Mouse (Mus musculus) splenic B cell, adult 2 months (primary cell): Measurements from ENCODE around the gene Snx8.

ENCODE experiments used
- DNase-seq: peaks from one replicate; pipeline ENCODE4 v3.0.0-alpha.2; 2011; ENCODE audit warnings: low read depth, low spot score
- H3K27me3 ChIP-seq: 2 replicates; pipeline ENCODE4 v1.6.1; 2012; ENCODE audit warnings: mild to moderate bottlenecking, low read length, moderate library complexity, mixed read lengths; ENCODE audit not compliant: control insufficient read depth, poor library complexity, insufficient read depth, severe bottlenecking
- H3K36me3 ChIP-seq: 2 replicates; pipeline ENCODE4 v1.6.1; 2012; ENCODE audit warnings: mild to moderate bottlenecking, low read length, moderate library complexity, mixed read lengths; ENCODE audit not compliant: control insufficient read depth, poor library complexity, insufficient read depth, severe bottlenecking

Snx8 gene

DNA sequence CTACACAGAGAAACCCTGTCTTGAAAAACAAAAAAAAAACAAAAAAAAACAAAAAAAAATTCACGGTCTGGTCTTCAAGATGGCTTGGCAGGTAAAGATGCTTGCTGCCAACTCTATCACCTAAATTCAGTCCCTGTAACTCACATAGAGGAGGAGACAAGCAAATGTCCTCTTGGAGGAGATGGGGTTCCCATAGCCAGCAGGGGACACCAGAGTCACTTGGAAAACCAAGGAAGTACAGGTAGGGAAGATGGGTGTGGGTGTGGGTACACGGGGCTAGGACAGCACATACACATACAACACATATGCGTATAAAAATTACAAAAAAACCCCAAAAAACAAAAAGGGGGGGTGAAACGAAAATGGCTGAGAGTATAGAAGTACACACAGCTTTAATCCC lies 46.2 kb downstream of the Snx8 start:
- DNase-seq = no peak
- H3K36me3 ChIP-seq = peaks cover 20% of the 10 kb centered on the region
- H3K27me3 ChIP-seq = no peaks in the 10 kb centered on the region

DNA sequence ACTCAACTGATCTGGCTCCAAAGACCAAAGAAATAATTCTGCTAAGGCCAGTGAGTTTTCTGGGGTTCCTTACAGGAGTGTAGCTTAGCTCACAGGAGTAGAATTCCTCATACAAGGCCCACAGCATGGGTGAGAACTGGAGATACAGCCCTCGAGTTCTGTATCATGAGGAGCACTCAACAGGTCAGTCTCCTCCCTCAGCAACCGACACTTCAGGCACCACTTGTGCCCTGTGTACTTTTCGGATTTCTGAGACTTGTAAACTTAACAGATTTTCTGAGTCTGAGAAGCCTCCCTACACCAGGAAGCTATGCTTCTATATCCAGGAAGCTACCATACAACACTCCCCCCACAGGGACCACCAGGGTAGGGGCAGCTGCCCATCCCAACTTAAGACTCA lies 49.2 kb downstream of the Snx8 start:
- H3K27me3 ChIP-seq = no peaks in the 10 kb centered on the region
- H3K36me3 ChIP-seq = peaks cover 8% of the 10 kb centered on the region
- no peak for DNase-seq

DNA sequence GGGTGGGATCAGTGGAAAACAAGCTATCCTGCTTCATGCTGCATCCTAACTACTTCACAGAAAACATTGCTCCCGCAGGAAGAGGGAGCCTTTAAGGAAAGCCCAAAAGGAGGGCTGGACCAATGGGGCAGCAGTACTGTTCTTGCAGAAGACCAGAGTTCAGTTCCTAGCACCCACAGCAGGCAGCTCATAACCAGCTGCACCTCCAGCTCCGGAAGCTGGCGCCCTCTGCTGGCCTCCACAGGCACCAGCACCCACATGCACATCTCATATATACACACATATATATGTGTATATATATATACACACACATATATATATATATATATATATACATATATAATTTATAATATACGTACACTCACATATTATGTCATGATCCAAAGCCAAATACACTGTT lies 50.3 kb downstream of the Snx8 start:
- peak; percentile 37 for DNase-seq
- Histone ChIP-seq H3K27me3 (no peaks in the 10 kb centered on the region), H3K36me3 (peaks cover 8% of the 10 kb centered on the region)

DNA sequence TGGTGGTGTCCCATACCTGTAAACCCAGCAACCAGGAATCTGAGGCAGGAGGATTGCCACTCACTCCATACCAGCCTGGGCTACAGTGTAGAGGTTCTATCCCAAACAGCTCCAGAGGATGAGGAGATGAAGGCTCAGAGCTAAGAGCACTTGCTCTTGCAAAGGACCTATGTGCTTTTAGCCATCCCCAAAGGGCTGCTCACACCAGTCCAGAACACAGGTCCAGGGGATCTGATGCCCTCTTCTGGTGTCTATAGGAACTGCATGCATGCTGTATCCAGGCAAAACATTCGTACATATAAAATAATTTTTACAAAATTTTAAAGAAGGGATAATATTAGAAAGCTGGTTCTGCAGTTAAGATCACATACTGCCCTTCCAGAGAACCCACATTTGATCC lies 52.4 kb downstream of the Snx8 start:
- H3K27me3 ChIP-seq = no peaks in the 10 kb centered on the region
- peaks cover 7% of the 10 kb centered on the region; the same call in 1 of the 2 replicates for H3K36me3 ChIP-seq
- peak; percentile 71 for DNase-seq

DNA sequence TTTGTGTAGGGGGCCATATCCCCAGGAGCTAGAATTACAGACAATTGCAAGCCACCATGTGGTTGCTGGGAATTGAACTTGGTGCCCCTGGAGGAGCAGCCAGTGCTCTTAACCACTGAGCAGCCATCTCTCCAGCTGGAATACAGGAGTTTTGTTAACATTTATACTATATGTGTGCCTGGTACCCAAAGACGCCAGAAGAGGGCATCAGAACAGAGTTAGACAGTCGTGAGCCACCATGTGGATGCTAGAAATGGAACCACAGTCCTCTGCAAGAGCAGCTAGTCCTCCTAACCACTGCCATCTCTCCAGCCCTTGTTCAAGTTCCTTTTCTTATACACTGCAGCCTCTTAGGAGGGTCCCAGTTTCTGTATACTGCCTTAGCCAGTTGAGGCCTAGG lies 55.4 kb downstream of the Snx8 start:
- Histone ChIP-seq H3K36me3 (peaks cover 1% of the 10 kb centered on the region), H3K27me3 (no peaks in the 10 kb centered on the region)
- peak; percentile 71 for DNase-seq

DNA sequence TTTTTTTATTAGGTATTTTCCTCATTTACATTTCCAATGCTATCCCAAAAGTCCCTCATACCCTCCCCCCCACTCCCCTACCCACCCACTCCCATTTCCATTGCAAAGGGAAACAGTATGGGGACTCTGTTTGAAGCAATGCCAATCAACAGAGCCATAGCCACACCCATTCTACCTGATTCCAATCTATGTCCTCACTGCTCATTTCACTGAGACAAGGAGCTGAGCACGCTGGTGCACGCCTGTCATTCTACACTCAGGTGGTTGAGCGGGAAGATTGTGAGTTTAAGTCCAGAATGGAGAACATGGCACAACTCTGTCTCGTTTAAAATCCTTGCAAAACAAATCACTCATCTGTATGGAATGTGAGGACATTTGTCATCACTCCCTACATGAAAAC lies 56.5 kb downstream of the Snx8 start:
- Histone ChIP-seq H3K36me3 (no peaks in the 10 kb centered on the region; the same call in 1 of the 2 replicates), H3K27me3 (no peaks in the 10 kb centered on the region)
- no peak for DNase-seq

DNA sequence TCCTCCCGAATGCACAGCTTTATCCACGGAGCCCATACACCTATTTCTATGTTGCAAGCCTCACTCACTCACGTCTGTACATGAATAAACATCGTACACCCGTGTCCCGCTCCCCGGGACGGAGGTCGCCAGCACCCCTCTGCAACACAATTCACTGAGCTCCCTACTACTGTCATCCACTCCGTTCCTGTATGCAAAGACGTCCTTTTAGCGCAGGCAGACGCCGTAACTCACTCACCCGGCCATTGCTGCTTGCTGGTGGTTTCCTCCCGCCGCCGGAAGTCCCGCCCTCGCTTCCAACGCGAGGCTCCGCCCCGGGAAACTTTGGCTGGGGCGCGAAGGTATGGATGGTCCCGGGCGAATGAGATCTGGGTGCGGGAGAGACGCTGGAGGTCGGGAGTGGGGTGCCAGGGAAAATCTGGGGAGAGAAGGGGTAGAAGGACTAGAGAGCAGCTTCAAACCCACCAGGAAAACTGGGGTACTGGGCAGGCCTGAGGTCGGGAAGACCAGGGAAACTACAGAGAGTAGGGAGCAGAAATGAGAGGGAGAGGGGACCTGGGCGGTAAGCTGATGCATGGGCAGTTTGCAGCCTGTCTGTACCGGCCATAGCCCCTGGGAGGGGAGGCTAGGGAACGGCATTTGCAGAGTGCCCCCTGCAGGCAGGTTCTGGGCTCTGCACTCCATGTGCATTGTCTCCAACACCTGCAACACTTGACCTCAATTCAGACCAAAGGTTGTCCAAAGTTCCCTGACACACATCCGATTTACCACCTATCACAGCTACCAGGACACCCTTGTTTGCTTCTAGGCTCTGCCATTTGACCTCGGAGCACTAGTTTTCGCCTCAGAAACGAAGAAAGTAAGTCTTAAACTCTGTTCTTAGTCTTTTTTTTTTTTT lies 57.2 kb downstream of the Snx8 start, which contains the start of gene Mrm2:
Gene Mrm2 (minus strand): TSS at position 284 of the 898 bp plus-strand sequence.
- Histone ChIP-seq H3K27me3 (no peaks in the 10 kb centered on the region), H3K36me3 (no peaks in the 10 kb centered on the region; the same call in 1 of the 2 replicates)
- DNase-seq = peak; percentile 83

DNA sequence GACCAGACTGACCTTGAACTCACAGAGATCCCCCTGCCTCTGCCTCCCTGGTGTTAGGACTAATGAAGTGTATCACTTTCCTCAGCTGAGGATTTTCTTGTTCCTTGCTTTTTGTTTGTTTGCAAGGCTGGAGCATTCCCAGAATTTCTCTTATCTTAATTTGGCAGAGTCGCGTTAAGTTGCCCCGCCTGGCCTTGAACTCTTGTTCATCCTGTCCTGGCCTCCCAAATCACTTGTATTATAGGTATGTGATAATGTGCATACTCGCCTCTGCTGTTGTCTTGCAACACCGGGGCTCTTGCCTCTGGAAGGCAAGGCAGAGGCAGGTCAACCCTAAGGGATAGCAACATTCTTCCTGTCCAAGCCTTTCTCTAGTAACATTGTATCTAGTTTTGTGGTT lies 65.0 kb downstream of the Snx8 start:
- DNase-seq = no peak
- H3K36me3 ChIP-seq = no peaks in the 10 kb centered on the region; the same call in 1 of the 2 replicates
- no peaks in the 10 kb centered on the region for H3K27me3 ChIP-seq

DNA sequence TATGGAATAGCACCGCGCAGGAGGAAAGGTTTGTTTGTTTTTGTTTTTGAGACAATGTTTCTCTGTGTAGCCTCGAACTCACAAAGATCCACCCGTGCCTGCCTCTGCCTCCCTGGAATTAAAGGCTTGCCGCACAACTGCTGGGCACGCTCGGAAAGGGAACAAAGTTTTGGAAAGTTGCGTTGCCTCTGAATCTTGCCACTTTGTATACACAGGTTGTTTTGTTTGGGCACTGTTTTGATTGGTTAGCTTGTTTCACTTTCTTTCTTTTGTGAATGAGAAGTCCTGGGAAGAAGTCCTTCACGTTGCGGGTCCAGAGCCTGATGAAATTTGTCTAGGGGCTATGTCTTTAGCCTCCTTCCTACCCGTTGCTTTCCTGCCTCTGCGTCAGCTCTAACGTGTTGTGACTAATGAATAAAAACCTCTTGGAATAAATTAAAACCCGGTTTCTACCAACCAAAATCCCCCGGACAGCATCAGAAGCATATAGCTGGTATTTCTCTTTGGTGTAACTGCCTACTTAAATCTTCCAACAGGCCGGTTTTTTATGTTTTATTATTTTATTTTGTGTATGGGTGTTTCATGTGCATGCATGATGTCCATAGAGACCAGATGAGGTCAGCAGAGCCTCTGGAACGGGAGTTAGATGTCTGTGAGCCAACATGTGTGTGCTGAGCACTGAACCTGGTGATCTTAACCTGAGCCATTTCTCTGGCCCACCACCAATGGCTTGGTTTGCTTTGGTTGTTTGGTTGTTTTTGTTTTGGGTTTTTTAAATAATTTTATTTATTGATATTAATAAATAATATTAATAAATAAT lies 67.1 kb downstream of the Snx8 start:
- Histone ChIP-seq H3K27me3 (no peaks in the 10 kb centered on the region), H3K36me3 (no peaks in the 10 kb centered on the region)
- DNase-seq = peak; percentile 47

DNA sequence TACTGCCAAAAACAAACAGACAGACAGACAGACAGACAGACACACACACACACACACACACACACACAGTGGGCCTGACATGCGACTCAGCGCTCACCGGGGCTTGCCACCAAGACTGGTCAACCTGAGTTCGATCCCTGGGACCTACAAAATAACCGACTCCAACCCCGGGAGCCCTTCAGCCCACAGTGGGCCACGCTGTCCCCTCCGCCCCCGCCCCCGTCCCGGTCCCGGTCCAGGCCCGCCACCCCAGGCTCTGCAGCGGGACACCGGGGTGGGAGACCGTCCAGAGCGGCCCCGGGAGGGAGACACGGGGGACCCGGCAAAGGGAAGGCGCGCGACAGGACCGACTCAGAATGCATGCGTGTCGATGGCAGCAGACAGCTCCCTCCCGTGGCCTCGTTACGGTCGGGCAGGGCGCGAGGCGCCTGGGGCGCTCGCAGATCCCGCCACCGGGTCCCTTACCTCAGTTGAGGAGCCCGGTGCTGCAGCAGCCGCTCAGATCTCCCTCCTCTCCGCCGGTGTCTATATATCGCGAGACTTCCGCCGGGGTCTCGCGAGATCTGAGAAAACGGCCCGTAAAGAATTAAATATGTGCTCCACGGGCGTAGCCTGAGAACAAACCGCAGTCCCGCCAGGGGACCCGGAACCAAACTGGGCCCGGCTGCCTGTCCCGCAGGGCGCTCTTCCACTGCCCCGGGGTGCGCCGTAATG lies 67.9 kb downstream of the Snx8 start, which contains the start of the genes Mad1l1 and Nudt1:
Gene Mad1l1 (minus strand): TSS at position 511 of the 714 bp plus-strand sequence.
Gene Nudt1 (plus strand): TSS at position 615 of the 714 bp plus-strand sequence.
- Histone ChIP-seq H3K27me3 (no peaks in the 10 kb centered on the region), H3K36me3 (no peaks in the 10 kb centered on the region)
- peak; percentile 96 for DNase-seq

DNA sequence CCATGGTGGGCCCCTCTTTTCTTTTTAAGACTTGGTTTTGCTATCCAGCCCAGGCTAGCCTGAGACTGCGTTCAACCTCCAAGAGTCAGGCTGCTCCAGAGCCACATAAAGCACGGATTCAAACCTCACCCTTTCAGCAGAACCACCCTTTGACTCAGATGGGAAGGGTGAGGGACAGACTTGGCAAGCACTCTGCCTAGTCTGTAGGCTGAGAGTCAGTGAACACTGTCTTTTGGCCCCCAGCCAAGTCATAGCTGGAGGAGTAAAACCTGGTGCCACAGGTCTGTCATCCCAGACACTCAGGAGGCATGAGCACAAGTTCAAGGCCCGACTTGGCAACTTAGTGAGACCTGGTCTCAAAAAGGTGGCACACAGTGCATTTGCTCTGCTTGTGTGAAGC lies 72.3 kb downstream of the Snx8 start:
- Histone ChIP-seq H3K36me3 (no peaks in the 10 kb centered on the region), H3K27me3 (no peaks in the 10 kb centered on the region)
- no peak for DNase-seq

DNA sequence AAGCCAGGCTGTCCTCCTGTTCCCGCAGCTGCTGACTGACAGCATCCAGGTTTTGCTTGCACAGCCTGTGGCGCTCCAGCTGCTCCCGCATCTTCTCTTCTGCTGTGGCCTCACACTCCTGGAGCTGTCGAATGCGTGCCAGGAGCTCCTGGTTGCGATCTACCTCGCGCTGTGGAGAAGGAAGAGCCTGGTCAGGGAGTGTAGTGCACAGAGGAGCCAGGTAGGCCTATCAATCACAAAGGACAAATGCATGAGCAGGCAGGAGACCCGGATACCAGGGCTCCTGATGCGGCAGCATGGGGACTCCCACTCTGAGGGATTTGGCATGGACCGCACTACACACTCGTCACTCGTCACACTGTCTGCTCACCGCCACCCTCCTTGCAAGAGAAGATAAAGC lies 81.5 kb downstream of the Snx8 start:
- Histone ChIP-seq H3K27me3 (no peaks in the 10 kb centered on the region), H3K36me3 (peaks cover 3% of the 10 kb centered on the region; the same call in 1 of the 2 replicates)
- DNase-seq = no peak

DNA sequence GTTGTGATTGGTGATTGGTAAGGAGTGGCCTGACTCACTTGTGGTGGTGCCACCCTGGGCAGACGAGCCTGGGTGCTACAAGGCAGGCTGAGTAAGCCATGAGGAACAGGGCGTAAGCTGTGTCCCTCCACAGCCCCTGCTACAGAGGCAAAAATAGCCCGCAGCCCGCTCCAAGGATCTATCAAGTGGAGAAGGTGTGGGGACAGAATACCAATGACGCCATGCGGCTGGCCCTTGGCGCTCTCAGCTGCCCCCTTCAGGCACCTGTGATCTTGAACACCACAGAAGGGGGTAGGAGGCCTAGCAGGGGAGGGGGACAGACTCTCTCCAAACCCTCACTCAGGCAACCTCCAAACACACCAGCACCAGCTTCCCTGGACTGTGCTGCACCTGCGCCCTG lies 83.0 kb downstream of the Snx8 start:
- Histone ChIP-seq H3K36me3 (peaks cover 3% of the 10 kb centered on the region; the same call in 1 of the 2 replicates), H3K27me3 (no peaks in the 10 kb centered on the region)
- no peak for DNase-seq

DNA sequence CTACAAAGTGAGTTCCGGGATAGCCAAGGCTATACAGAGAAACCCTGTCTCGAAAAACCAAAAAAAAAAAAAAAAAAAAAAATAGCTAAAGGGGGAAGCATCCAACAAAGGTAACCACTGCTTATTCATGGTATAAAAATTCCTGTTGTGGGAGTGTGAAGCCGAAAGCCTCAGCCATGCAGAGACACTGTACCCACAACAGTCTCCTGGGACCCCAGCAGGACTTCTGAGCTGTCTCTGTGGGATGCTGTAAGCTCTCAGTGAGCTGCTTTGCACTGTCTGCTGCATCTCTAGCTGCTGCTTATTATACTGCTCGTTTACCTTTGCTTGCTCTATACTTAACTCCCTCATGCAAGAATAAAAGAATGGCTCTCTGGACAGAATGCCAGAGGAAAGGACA lies 90.8 kb downstream of the Snx8 start:
- Histone ChIP-seq H3K36me3 (no peaks in the 10 kb centered on the region; the same call in 1 of the 2 replicates), H3K27me3 (no peaks in the 10 kb centered on the region)

More for the DNA sequence above, 90.8 kb downstream of the Snx8 start:
- no peak for DNase-seq
